Mouse (Mus musculus): ENCODE results near the gene Bcl2l11.

Bcl2l11 gene

DNA sequence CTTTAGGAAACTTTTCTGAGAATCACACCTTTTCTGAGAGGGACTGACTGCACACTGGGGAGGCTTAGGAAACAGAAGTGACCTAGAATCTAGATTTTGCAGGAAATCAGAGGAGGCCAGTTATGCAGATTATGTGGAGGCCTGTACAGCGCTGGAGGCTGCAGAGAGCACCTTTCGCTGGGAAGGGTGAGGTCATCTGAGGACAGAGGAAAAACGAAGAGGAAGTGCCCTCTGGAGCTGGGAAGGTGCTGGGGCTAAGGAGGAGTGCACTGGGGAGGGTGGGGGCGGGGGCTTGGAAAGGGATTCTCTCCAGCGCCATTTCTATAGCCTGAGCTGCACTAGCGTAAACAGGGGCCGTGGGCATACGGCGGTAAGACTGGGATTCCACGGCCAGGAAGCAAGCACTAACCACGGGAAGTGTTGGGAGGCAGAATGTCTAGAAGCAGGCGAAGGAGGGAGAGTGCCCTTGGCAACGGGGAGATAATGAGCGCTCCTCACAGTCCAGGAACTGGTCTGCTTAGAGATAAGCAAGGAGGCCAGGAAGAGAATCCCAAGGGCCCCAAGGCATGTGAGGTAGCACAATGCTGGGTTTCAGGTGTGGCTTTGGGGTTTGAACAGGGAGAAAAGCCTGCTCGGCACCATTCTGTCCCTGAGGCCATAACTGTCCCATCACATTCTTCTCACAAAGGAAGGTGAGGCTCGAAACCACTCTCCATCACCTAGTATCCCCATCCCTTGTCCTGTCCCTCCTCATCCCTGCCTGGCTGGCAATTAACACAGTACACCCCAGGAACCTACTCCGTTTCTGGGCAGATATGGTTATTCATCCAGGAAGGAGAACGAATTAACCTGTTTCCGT lies 85.4 kb downstream of the Bcl2l11 start:
- no peak for DNase-seq (ENCODE audit: low spot score)

DNA sequence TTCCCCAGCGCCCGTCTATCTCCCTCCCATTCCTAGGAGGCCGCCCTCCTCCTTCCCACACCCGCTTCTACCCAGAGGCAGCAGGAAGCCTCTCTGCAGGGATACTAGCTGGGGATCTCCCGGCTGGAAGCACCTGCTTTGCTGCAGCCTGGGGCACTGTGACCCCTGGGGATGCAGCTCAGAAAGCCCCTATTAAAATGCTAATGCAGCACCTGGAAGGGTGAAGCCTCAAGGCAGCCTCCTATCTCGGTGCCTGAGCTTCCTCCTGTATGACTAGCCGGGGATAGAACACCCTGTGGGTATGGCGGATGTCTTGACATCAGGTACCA lies 86.0 kb downstream of the Bcl2l11 start:
- DNase-seq (ENCODE audit: low spot score) = no peak
